Mouse (Mus musculus) gastrocnemius, postnatal 10 days (tissue): ENCODE measurements around the gene Snx20. TPM values are rescaled to one million over a fixed set of nuclear protein-coding genes. Genes with fewer than 3 reads are reported as not detected.

Experiments used
- DNase-seq: peaks from one replicate; pipeline ENCODE4 v3.0.0; 2021; ENCODE audit warnings: mixed read lengths
- total RNA-seq, 2 experiments: library from RNA; stranded (reverse); gene quantifications; 2 replicates each; pipeline ENCODE4 v1.2.3; 2021

Gene Snx20
- total RNA-seq, 2 experiments from 2014 or later, result 0.63 to 1.1 TPM

- DNase-seq, result no peak
Measured at GRCm38 (mm10) chr8:88642734-88643564, 7.0 kb upstream of the Snx20 start.

- DNase-seq, result no peak
Measured at GRCm38 (mm10) chr8:88638908-88639307, 3.0 kb upstream of the Snx20 start.

DNA sequence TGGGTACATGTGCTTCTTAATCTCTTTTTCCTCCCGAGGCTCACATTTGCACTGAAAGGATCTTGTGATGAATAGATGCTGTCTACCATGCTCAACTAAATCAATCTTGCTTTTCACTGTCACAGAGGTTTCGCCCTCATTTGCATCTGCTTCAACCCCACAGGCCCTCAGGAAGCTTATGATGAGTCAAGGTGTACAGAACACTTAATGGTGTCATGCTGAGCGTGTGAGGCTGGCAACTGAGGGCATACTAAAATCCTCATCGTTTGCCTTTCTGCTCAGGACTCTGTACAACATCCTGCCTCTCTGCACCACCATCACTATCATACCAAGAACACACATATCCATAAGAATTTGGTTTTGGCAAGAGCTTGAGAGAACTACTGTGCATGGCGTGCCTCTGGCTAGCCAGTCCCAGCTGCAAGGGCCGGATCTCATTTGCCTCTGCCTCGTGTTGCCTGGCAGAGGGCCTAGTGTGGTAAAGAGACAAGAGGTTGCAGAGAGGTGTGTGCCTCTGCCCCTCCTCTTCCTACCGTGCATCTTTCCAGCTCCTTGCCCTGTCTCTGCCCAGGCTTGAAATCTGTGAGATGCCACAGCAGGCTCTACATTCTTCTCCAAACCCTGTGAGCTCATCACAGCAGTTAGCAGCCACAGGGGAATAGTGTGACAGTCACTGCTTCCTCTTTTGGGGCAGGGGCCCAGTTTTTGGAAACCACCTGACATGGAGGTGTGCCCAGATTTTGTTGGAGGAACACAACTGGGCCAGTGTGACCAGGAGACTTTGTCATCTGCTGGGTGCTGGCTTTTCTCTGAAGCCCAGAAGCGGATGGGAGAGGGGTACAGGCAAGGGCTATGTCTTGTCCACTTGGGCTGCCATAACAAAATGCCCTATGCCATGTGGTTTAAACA, 1.4 kb upstream of the Snx20 start:
- DNase-seq, result no peak

GRCm38 (mm10) chr8:88633343-88633765, 2.6 kb downstream of the Snx20 start:
- DNase-seq, result no peak

- no peak for DNase-seq
Measured at GRCm38 (mm10) chr8:88631081-88631480, 4.8 kb downstream of the Snx20 start.

GRCm38 (mm10) chr8:88630225-88630624, 5.7 kb downstream of the Snx20 start:
- DNase-seq, result no peak

- no peak for DNase-seq
Measured at GRCm38 (mm10) chr8:88628001-88628774, 7.7 kb downstream of the Snx20 start.

DNA sequence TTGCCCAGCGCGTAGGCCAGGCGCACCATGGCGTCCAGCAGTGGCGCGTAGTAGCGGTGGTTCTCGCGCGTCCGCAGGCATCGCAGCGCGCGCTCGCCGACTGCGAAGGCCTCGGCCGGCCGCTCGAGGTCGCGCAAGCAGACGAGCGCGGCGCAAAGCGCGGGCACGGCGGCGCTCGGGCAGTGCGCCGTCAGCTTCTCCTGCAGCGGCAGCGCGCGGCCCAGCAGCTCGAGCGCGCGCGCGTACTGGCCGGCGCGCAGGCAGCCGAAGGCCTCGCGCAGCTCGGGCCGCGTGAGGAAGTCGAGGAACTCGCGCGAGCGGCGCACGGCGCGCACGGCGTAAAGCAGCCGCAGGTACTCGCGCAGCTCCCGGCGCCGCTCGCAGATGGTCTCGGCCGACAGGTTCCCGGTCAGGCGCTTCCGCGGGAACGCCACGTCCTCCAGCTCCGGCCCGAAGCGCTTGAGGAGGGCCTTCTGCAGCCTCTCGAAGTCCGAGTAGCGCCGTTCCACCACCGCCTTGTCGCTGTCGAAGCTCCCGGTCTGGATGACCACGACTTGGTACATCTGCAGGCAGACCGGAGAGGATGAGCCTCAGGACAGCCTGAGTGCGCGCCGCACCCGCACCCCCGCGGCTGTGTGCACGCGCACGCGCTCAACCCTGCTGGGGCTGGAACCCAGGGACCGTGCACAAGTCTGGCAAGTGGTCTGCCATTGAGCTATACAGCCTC, 8.5 kb downstream of the Snx20 start:
- peak; percentile 72 for DNase-seq

GRCm38 (mm10) chr8:88626940-88627264, 9.0 kb downstream of the Snx20 start:
- DNase-seq, result no peak

GRCm38 (mm10) chr8:88626433-88626832, 9.5 kb downstream of the Snx20 start:
- DNase-seq, result no peak

- no peak for DNase-seq
Measured at GRCm38 (mm10) chr8:88624276-88624675, 11.7 kb downstream of the Snx20 start.

- DNase-seq, result no peak
Measured at GRCm38 (mm10) chr8:88623351-88623750, 12.6 kb downstream of the Snx20 start.

GRCm38 (mm10) chr8:88621408-88621807, 14.5 kb downstream of the Snx20 start:
- DNase-seq, result peak; percentile 77

- no peak for DNase-seq
Measured at GRCm38 (mm10) chr8:88620931-88621330, 15.0 kb downstream of the Snx20 start.

DNA sequence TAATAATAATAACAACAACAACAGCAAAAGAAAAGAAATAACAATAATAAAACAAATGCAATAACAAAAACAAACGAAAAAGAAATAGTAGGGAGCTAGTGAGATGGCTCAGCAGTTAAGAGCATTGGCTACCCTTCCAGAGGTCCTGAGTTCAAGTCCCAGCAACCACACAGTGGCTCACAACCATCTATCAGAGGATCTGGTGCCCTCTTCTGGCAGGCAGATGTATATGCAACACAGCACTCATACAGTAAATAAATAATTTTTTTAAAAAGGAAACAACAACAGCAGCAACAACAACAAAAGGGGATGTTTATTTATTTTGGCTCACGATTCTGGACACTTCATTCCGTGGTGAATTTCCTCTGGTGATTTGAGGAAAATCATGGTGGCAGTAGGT, 16.4 kb downstream of the Snx20 start:
- DNase-seq, result no peak

DNA sequence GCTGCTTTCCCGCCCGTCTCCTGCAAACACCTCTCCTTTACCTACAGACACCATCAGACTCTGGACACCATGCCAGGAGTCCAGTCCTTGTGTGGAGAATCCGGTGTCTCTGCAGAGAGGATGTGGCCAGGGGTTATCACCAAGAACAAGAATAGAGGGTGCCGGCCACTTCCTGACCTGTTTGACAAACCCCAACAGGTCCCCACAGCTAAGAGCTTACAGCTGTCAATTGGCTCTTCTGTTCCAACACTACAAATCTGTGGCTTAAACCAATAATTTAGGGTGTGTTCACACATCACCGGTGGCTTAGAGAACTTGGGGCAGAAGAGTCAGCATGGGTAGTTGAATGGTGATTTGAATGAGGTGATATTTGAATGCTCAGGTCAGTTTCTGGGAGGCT, 17.3 kb downstream of the Snx20 start:
- DNase-seq, result no peak

- DNase-seq, result no peak
Measured at GRCm38 (mm10) chr8:88614981-88615380, 20.9 kb downstream of the Snx20 start.

- no peak for DNase-seq
Measured at GRCm38 (mm10) chr8:88610271-88610670, 25.7 kb downstream of the Snx20 start.

DNA sequence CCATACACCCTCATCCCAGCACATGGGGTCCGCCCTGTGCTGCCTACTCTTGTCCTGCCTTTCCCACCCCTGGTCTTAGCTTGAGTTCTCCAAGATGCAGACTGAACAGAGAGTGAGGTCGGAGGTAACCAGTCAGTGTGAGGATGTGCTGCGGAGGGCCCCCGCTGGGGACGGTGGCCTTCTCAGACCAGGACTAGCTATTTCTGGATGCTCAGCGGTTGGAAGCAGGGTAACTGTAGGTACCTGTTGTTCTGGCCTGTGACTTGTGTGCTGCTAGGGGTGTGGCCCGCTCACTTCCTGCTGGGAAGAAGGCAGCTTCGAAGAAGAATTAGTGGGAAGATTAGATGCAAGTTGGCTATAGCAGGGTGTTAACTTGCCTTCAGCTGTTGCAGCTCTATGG, 26.9 kb downstream of the Snx20 start:
- DNase-seq, result no peak

DNA sequence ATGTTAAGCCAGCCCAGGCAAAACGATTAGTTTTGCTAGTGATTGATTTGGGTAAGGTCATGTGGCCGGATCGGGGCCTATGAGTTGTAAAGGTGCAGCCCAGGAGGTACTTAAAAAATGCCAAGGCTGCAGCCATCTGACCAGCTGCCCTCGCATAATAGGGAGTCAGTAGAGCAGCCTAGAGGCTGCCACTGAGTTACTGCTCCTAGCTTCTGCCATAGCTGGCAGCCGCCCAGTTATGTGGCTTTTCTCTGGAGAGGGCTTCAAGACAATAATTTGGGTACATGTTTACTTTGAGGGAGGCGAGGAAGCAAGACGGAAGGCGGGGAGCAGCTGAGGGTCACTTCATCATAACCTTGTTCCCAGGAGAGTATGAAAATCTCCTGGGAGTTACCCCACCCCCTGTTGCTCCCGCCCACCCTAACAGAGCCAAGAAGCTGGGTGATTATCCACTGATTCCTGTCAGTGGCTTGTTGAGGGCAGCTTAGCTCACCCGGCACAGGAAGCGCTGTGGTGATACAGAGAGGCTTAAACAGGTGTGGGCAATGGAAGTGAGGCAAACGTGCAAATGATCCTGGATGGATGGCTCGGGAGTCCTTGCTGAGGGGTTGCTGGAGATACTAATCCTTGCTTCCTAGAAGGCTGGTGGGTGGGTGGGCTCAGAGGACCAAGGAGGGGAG, 30.4 kb downstream of the Snx20 start:
- DNase-seq, result no peak
